ENCODE assay signal across 9 mouse cellular contexts in genomic region chr14:76658952-76659502, GRCm38 (mm10).
DNase-seq lines count a peak whose midpoint lies in the region; ATAC-seq and TF ChIP-seq lines count a peak whose summit lies in the region.
"Had no signal": no experiment of that assay in that cellular context is flagged by ENCODE, and none has a peak within 500 bp of the region (broad histone marks: within the 10 kb centered on the region; RNA-seq: fewer than 3 reads in every experiment).

No protein-coding gene starts in this region.

- no peak overlapping the region for H3K4me2 ChIP-seq in midbrain, embryonic 16.5 days (ENCODE audit: low read length)
- no peak overlapping the region for H3K4me2 ChIP-seq in liver, embryonic 12.5 days

- no peaks in the 10 kb centered on the region for H3K9me3 ChIP-seq in midbrain, embryonic 10.5 days (replicated peaks)
- no peaks in the 10 kb centered on the region for H3K9me3 ChIP-seq in midbrain, embryonic 16.5 days (replicated peaks; ENCODE audit: control insufficient read depth, low read length, poor library complexity, severe bottlenecking)
- no peaks in the 10 kb centered on the region for H3K9me3 ChIP-seq in embryonic facial prominence, embryonic 10.5 days
- H3K9me3 ChIP-seq in liver, embryonic 12.5 days (replicated peaks), result no peaks in the 10 kb centered on the region

- peaks cover 34% of the 10 kb centered on the region for H3K4me1 ChIP-seq in midbrain, embryonic 10.5 days
- H3K4me1 ChIP-seq in midbrain, embryonic 16.5 days (ENCODE audit: control insufficient read depth, insufficient read depth, low read length), result peaks cover 23% of the 10 kb centered on the region
- H3K4me1 ChIP-seq in embryonic facial prominence, embryonic 10.5 days, result peaks cover 31% of the 10 kb centered on the region
- H3K4me1 ChIP-seq in liver, embryonic 12.5 days, result peaks cover 4% of the 10 kb centered on the region; the same call in 1 of the 2 replicates
- peaks cover 3% of the 10 kb centered on the region; the same call in 1 of the 2 replicates for H3K4me1 ChIP-seq in kidney, adult 2 months (ENCODE audit: control insufficient read depth, insufficient read depth, low read length)

- 84% methylated on average over 15 of the region's 15 CpGs for WGBS in midbrain, embryonic 10.5 days
- 64% methylated on average over 15 of the region's 15 CpGs for WGBS in midbrain, embryonic 16.5 days
- WGBS in embryonic facial prominence, embryonic 10.5 days, result 76% methylated on average over 15 of the region's 15 CpGs
- 65% methylated on average over 15 of the region's 15 CpGs for WGBS in liver, embryonic 12.5 days (ENCODE audit: insufficient replicate concordance)
- WGBS in kidney, adult 2 months, result 68% methylated on average over 15 of the region's 15 CpGs

- H3K36me3 ChIP-seq in midbrain, embryonic 10.5 days, result no peaks in the 10 kb centered on the region
- no peaks in the 10 kb centered on the region for H3K36me3 ChIP-seq in midbrain, embryonic 16.5 days (ENCODE audit: control insufficient read depth, insufficient read depth, low read length)
- no peaks in the 10 kb centered on the region for H3K36me3 ChIP-seq in embryonic facial prominence, embryonic 10.5 days (replicated peaks)
- H3K36me3 ChIP-seq in liver, embryonic 12.5 days, result no peaks in the 10 kb centered on the region
- no peaks in the 10 kb centered on the region for H3K36me3 ChIP-seq in kidney, adult 2 months (ENCODE audit: control insufficient read depth, insufficient read depth, low read length)

- peak; percentile 53 for ATAC-seq in cerebellum, adult (ENCODE audit: insufficient number of reproducible peaks, low FRiP score, low TSS enrichment)
- ATAC-seq in midbrain, embryonic 16.5 days, result no peak
- ATAC-seq in liver, embryonic 12.5 days, result no peak

- H3K27me3 ChIP-seq in midbrain, embryonic 10.5 days (ENCODE audit: low read depth, poor library complexity, severe bottlenecking), result 0 out of 2 replicates have a peak, but pooled peaks cover 3% of the 10 kb centered on the region
- no peaks in the 10 kb centered on the region for H3K27me3 ChIP-seq in midbrain, embryonic 16.5 days (ENCODE audit: control insufficient read depth, insufficient read depth, low read depth, low read length)
- H3K27me3 ChIP-seq in embryonic facial prominence, embryonic 10.5 days (replicated peaks; ENCODE audit: low read depth, poor library complexity, severe bottlenecking), result 0 out of 2 replicates have a peak, but pooled peaks cover 9% of the 10 kb centered on the region
- H3K27me3 ChIP-seq in liver, embryonic 12.5 days (replicated peaks), result 0 out of 2 replicates have a peak, but pooled peaks cover 7% of the 10 kb centered on the region
- H3K27me3 ChIP-seq in kidney, adult 2 months (replicated peaks; ENCODE audit: control insufficient read depth, insufficient read depth, low read length), result no peaks in the 10 kb centered on the region

- no peak for DNase-seq in cerebellum, postnatal 4 days (ENCODE audit: low spot score in 2 of 2)
- no peak for DNase-seq in midbrain, embryonic 10.5 days (ENCODE audit: low spot score)
- no peak for DNase-seq in embryonic facial prominence, embryonic 10.5 days (ENCODE audit: low spot score)
- DNase-seq in thymus, postnatal 25 days, result peak; percentile 39
- DNase-seq in kidney, adult 2 months, result no peak
- DNase-seq: gastrocnemius, postnatal 10 days had no signal

- no peak for TF ChIP-seq POLR2A in kidney, adult 2 months (IDR thresholded peaks at IDR 0.05; ENCODE audit: low read depth, low read length)

- H3K27ac ChIP-seq in midbrain, embryonic 10.5 days (replicated peaks), result peak overlapping the region; percentile 29; the same call in 1 of the 2 replicates
- H3K27ac ChIP-seq in midbrain, embryonic 16.5 days (ENCODE audit: low read length), result no peak overlapping the region
- H3K27ac ChIP-seq in embryonic facial prominence, embryonic 10.5 days (replicated peaks), result peak overlapping the region; percentile 63
- H3K27ac ChIP-seq in liver, embryonic 12.5 days, result no peak overlapping the region
- no peak overlapping the region for H3K27ac ChIP-seq in kidney, adult 2 months (ENCODE audit: insufficient read depth, low read depth, low read length)

- H3K9ac ChIP-seq in midbrain, embryonic 16.5 days (ENCODE audit: low read depth, low read length), result no peak overlapping the region
- H3K9ac ChIP-seq in liver, embryonic 12.5 days, result no peak overlapping the region

- no peak for TF ChIP-seq CTCF in kidney, adult 2 months (conservative IDR thresholded peaks at IDR 0.05; ENCODE audit: insufficient read depth, insufficient read length, low read depth, low read length)

- no peak overlapping the region for H3K4me3 ChIP-seq in midbrain, embryonic 10.5 days
- H3K4me3 ChIP-seq in midbrain, embryonic 16.5 days (ENCODE audit: low read depth, low read length), result no peak overlapping the region
- no peak overlapping the region for H3K4me3 ChIP-seq in embryonic facial prominence, embryonic 10.5 days
- no peak overlapping the region for H3K4me3 ChIP-seq in liver, embryonic 12.5 days
- H3K4me3 ChIP-seq in kidney, adult 2 months (ENCODE audit: insufficient read depth, low read depth, low read length), result no peak overlapping the region

Comparison
In these comparisons a context has a peak if more than half of its experiments do, and no peak if none do; other contexts are left out.
1. H3K27ac ChIP-seq: peak in midbrain, embryonic 10.5 days (single experiment) and embryonic facial prominence, embryonic 10.5 days (single experiment); none in midbrain, embryonic 16.5 days (single experiment), liver, embryonic 12.5 days (single experiment) and kidney, adult 2 months (single experiment).